Mouse (Mus musculus): ENCODE measurements at regions not wholly inside any gene's neighbourhood (a gene's known extent, or its start where the extent isn't known, plus 50 kb on each side); places are given as distances from the start of the nearest gene placed in this dataset.

DNA sequence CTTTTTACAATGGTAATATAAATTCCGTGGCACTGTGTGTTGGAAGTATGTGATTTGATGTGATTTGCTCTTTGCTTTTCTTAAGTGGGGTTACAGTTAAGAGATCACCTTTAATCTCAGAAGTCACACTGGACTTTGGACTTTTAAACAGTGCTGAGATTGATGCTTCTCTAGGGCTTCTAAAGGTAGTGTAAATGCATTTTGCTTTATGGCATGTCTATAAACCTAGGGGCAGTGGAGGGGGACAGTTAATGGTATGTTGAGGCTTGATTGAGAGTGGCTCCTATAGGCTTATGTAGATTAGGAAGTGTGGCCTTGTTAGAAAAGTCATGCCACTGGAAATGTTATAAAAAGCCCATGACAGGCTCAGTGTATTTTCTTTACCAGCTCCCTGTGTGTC lies 735.3 kb downstream of the Nap1l3 start:
- no peak for ATAC-seq (ENCODE audit: poor library complexity, severe bottlenecking)

DNA sequence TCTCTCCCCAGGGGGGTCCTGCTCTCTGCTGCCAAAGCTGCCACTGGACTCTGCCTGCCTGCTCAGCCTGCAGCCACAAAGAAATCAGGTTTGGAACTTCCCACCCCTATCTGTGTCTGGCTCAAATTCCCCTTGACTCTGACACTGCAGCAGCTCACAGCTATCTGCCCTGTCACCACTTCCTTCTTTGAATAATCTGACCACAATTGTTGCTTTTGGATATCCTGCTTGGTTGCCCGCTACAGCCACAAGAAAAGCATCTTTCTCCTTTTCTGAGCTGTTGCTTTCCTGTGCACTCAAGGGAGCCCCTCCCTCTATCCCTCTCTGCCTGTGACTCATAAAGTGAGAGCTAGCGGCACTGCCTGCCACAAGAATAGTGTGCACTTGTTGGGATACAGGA lies 742.6 kb downstream of the Nap1l3 start:
- ATAC-seq (ENCODE audit: poor library complexity, severe bottlenecking), result peak; percentile 95

DNA sequence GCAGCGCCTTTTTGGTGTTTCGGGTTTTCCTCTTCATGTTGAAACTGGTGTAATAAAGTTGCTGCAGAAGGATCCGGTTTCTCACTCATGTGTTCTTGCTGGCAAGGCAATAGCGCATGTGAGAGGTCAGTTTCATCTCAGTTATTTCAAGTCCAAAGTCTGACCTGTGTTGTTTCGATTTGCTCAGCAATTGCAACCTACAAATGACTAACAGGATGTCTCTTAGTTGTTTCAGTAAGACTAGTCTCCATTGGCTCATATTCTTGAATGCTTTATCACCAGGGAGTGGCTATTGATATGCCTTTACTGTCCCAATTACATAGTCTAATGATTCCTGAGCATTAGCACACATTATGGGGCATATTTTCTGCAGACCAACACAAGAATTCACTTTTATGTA lies 751.7 kb downstream of the Nap1l3 start:
- ATAC-seq (ENCODE audit: poor library complexity, severe bottlenecking), result no peak

DNA sequence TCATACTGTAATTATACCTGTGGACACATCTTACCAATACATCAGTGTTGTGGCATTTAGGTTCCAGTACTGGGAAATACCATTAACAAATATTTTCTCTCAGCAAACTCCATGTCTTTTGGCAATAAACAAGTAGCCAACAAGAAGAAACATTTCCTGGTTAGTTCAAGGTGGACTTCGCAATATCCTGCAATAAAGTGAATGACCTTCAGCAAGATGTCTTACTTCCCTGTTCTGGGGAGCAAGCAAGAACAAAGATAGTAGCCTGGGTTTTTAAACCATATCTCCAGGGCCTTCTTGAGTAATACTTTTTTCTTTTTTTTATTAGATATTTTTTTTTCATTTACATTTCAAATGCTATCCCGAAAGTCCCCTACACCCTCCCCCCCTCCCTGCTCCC lies 760.0 kb downstream of the Nap1l3 start:
- peak; percentile 69 for ATAC-seq (ENCODE audit: poor library complexity, severe bottlenecking)

DNA sequence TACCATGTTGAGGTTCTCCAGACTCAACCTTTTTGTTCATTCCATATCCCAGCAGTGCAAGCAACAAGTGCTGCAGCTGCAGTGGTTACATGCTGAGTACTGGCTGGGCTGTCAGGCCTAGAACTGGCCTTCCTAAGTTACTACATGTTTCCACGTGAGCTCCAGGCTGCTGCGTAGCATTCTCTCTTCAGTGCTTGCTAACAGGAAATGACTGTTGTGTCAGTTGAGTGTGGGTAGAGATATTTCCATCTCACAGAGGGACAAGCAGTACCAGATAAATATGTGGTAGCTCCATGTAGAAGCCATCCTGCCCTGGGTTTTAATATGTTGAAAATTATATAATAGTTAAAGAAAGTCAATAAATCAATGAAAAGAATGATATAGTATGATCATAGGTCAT lies 785.1 kb downstream of the Nap1l3 start:
- ATAC-seq (ENCODE audit: poor library complexity, severe bottlenecking), result peak; percentile 52; the same call in 1 of the 2 replicates

DNA sequence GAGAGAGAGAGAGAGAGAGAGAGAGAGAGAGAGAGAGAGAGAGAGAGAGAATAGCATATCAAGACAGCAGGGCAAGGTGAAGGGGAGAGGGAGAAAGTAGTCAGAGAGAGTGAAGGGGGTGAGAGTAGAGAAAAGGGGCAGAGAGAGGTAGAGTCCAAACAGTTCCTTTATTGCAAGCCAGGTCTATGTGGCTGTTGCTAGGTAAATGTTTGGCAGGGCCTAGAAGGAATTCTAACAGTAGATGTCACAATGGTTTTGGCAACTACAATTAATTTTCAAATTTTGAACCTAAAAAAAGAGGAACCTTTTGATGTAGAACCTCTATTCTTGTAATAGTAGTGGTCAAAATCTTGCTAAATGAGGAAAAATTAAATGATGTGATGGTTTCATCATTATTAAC lies 804.3 kb downstream of the Nap1l3 start:
- no peak for ATAC-seq (ENCODE audit: poor library complexity, severe bottlenecking)
